Mouse (Mus musculus) gastrocnemius, adult 8-10 months (tissue): ENCODE data around the gene Fcgrt. TPM values are rescaled to one million over a fixed set of nuclear protein-coding genes. Genes with fewer than 3 reads are reported as not detected.
"Not testable (repeated sequence)": the region's sequence is repeated elsewhere in the genome, so short reads cannot be mapped to it uniquely, and the experiment has no call there.

Experiments
- DNase-seq, 2 experiments: peaks; one replicate each; pipeline ENCODE4 v3.0.0; 2022; ENCODE audit warnings: low spot score in 2 of 2
- total RNA-seq, 4 experiments: library from RNA; stranded (reverse); gene quantifications; 2 replicates each; pipeline ENCODE4 v1.2.4; 2022

The Fcgrt gene
- 10 to 100 TPM; 23.8 to 37.0 (median 30.0) TPM for total RNA-seq

DNA sequence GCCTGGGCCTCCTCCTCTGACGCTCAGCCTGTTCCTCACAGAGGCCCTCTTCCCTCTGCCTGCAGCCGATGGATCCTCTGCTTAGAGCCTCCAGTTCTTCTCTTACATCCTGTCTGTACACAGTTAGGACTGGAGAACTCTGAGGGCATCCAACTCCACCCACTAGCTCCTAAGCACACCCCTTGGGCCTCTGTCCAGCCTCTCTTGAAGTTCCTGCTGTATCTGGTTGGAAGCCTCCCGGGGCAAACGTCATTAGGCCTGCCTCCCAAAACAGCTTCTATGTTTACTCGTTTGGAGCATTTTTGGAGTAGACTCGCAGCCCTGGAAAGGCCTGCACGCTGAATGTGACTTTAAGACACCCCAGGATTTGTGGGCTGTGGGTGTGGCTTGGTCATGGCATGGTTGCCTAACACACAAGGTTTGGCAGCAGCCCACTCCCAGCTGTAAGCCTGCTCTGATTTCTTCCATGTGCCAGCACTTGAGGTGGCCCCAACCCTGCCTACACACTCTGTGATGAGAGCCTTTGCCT lies at the start of gene Fcgrt:
Gene Fcgrt, minus strand, starts transcription at position 200 of the 529 bp plus-strand sequence.
- peak; percentile 94 to 96 for DNase-seq

- not testable (repeated sequence) for DNase-seq
Observed at GRCm38 (mm10) chr7:45153052-45153451, 49.4 kb upstream of the Fcgrt start.

GRCm38 (mm10) chr7:45151303-45151702 lies 47.7 kb upstream of the Fcgrt start:
- peak; percentile 44 to 54 for DNase-seq

GRCm38 (mm10) chr7:45150321-45150720 lies 46.7 kb upstream of the Fcgrt start:
- DNase-seq, result no peak

DNA sequence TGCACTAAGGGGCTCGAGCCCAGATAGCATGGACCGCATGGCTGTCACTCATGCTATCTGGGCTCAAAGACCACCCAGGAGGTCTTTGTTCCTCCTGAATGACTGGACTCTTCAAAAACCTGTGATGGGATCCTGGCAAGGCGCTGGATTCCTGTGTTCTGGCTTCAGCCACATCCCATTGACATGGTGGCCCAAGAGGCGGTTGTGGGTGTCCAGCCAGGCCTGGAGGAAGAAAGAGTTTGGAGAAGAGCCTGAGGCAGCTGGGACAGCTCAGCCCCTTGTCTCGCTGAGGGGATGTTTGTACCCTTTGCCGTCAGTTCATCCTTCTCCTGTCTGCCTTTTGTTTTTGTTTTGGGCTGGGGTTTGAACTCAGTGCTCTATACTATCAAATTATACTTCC lies 45.9 kb upstream of the Fcgrt start:
- DNase-seq, result no peak

DNA sequence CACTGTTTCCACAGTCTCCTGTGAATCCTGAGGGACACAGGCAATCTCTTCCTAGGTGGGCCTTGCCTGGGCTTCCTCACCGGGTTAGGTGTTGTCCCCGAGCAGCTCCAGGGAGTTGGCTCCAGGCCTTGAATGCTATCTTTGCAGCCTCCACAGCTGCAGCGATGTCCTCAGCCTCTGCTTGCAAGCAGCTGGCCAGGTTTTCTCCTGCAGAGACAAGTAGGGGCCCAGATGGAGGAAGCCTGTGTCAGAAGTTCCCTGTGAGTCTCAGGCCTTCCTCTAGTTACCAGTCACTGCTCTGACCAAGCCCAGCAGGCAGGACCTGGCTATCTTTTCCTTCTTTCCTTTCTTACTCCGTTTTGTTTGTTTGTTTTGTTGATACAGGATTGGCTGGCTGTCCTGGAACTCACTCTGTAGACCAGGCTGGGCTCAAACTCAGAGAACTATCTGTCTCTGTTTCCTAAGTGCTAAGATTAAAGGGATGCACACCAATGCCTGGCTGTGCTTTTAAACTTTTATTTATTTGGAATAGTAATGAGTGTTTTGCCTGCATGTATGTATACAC lies 45.0 kb upstream of the Fcgrt start:
- DNase-seq, result no peak

- DNase-seq, result no peak
Observed at GRCm38 (mm10) chr7:45147899-45148298, 44.2 kb upstream of the Fcgrt start.

DNA sequence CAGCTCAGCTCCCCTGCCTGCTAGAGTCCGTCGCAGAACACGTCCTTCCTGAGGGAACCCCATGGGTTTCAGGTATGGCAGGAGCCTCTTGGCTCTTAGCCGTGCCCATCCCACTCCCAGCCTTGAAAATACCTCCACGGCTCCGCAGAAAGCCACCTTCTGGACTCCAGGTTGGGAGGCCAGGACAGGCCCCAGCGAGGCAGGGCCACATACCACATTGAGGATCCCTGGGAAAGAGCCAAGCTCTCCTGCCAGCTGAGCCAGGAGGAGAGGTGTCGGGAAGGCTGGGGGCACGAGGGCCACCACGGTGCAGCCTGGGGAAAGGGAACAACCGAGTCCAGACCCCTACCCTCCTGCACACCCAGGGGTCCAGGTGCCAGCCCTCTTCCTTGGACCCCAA lies 43.6 kb upstream of the Fcgrt start:
- no peak for DNase-seq

DNA sequence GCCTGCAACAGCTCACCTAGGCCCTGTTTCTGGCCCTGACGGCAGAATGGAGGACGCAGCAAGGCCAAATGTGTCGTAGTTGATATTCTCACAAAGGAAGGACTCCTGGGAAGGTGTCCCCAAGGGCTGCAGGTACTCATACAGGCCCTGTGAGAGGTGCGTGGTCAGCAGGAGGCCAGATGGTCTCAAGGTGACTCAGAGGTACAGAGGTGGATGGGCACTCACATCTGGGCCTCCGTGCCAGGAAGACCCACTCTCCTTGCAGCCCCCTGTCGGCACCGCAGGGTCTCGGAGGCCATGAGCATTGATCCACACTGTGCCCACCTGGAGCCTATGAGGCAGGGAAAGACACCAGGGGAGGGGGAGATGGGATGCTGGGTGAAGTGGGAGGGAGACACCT lies 41.8 kb upstream of the Fcgrt start:
- no peak for DNase-seq

DNA sequence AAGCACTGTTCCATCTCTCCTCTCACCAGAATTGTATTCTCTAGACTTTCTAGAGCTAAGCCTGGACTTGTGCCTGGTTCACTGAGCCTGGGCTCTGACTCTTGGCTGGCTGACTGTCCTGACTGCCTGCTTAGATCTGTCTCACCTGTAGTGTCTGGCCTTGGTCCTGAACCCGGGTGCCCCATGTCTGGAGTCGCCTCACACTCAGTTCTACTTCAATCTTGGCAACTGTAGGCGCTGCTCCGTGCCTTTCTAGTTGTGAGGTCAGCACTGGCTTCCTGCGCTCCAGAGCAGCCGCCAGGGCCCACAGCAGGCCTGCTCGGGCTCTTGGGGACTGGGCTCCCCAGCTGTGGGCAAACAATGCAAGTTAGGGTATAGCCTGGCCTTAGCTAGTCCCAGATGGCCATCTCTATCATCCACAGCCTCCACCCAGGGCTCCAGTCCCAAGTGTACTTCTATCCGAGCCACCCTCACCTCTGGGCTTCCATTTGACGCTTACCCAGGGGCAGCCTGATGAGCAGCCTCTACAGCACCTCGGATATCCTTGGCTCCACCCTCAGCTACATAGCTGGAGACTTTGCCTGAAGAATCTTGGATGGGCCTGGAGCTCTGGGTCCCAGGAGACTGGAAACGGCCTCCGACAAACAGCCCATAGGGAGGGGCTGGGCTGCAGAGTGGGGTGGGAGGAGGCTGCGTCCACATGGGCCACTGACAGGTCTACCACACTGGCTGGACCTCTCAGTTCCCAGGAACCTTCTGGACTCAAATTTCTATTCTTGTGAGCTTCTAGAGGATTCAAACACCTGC lies 40.9 kb upstream of the Fcgrt start:
- no peak for DNase-seq

GRCm38 (mm10) chr7:45141914-45142313 lies 38.3 kb upstream of the Fcgrt start:
- DNase-seq, result no peak

- DNase-seq, result no peak
Observed at GRCm38 (mm10) chr7:45141319-45141718, 37.7 kb upstream of the Fcgrt start.

- no peak for DNase-seq
Observed at GRCm38 (mm10) chr7:45139904-45140723, 36.5 kb upstream of the Fcgrt start.

- no peak for DNase-seq
Observed at GRCm38 (mm10) chr7:45138403-45138802, 34.8 kb upstream of the Fcgrt start.

DNA sequence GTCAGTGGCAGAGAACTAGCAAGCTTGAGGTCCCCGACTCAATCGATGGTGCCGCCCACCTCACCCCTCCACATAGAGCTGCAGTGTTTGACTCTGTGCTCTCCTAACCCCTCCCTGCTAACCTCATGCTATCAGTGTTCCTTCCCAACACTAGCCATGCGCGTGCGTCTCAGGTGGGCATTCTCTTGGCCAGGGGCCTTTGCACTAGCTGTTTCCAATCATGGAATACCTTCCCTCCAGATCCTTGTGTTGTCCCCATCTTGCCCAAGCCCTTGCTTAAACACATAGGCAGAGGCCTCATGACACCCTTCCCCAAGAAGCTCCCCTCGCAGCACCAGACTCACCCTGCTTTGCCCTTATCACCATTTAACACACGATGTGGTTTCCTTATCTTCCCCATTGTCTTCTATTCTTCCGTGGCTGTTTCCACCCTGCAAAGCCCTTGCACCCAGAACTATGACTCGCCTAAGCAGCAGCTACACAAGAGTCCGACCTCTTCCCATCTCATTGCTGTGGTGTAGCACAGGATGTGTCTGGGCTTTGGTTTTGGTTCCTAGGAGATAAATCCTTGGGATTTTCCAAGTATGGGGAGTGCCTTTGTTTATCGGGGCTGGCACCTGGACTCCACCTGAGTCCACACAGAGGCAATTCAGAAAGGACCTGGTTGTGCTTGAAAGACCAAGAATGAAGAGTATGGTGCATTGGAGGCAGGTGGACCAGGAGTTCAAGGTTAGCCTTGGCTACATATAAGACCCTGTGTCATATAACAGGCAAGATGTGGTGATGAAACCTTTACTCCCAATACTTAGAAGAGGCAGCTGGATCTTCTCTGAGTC lies 33.7 kb upstream of the Fcgrt start:
- no peak for DNase-seq

GRCm38 (mm10) chr7:45135993-45136567 lies 32.4 kb upstream of the Fcgrt start, which contains the start of the genes Gm45713 and Flt3l:
Gene Gm45713, minus strand, starts transcription at chr7:45136231.
Gene Flt3l, minus strand, starts transcription at chr7:45136432.
- DNase-seq, result peak; percentile 88 to 89

DNA sequence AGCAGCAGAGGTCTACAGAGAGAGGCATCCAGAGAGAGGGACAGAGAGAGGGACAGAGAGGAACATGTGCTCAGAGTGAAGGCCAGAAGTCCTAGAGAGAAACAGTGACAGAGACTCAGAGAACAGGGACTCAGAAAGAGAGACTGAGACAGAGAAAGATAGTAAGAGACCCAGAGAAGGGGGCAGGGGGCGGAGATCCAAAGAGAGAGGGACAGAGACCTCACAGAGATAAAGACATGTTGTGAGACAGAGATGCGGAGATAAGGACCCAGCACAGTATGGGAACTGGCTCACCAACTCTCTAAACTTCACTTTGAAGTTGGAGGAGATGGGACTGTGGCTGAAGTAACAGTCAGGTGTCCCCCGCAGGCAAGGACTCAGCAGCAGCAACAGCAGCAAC lies 31.7 kb upstream of the Fcgrt start:
- no peak for DNase-seq

- DNase-seq, result no peak
Observed at GRCm38 (mm10) chr7:45134544-45135026, 30.9 kb upstream of the Fcgrt start.

DNA sequence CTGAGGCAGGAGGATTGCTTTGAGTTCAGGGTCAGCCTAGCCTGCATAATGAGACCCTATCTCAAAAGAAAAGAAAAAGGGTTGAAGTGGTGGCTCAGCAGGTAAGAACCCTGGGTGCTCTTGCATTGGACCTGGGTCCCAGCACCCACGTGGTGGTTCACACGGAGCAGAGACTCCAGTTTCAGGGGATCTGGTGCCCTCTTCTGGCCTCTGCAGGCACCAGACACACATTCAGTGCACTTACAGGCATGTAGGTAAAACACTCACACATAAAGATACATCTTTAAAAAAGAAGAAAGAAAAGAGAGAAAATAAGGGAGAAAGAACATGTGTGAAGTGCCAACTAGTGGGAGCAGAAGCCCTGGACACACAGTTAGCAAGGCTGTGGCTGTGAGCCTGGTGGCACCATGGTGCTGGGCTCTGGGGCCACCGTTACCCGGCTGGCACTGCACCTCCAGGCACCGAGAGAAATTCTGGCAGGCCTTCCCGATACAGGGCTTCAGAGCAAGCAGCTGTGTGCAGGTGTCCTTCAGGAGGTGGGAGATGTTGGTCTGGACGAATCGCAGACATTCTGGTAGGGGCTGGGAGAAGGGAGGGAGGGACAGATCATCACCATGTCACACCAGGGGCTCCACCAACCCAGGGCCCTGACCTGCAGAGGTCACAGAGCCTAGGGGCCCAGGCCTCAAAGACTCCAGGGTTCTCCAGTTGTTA lies 30.0 kb upstream of the Fcgrt start:
- no peak for DNase-seq

DNA sequence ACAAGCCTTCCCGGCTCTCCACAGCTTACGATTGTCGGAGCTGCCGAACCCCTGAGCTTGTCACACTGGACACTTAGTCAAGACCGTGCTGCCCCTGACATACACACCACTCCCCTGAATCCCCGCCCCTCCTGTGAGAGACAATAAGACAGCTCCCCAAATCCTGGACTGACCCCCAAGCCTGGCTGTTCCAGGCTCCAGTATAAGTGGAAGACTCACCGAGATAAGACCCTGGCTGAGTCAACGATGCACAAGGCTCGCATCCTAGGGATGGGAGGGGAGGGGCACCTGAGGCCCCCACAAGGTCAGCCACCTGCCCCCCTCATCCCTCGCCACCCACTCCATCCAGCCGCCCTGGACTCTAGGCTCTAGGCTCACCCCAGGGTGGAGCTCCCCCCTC lies 28.2 kb upstream of the Fcgrt start:
- DNase-seq, result no peak
